Mouse (Mus musculus) heart, postnatal 10 days (tissue): Measurements from ENCODE around the gene Adh7. TPM values are rescaled to one million over a fixed set of nuclear protein-coding genes. Genes with fewer than 3 reads are reported as not detected.

ENCODE experiments used
- DNase-seq, 2 experiments: peaks; one replicate each; pipeline ENCODE4 v3.0.0; 2021
- intact Hi-C: fragments of 180-260 bp; cut with DNase I; formaldehyde crosslinking; loops from one replicate; pipeline ENCODE4 v1.15.1; 2025
- total RNA-seq, 2 experiments: library from RNA; stranded (reverse); gene quantifications; 2 replicates each; pipeline ENCODE4 v1.2.3; 2021

Adh7 gene
- total RNA-seq, 2 experiments from 2014 or later = 0.10 TPM; not detected in 1

- intact Hi-C loops = no loop called here
- no peak for DNase-seq
Measured at GRCm38 (mm10) chr3:138222511-138222910, 5.0 kb downstream of the Adh7 start.

- peak; percentile 72 to 83 for DNase-seq
- intact Hi-C loops = loop anchor here (1.0 kb wide), 2 partner anchors 182 to 209 kb away; no protein-coding TSS in a partner anchor
Measured at GRCm38 (mm10) chr3:138222952-138223351, 5.4 kb downstream of the Adh7 start.

- DNase-seq = no peak
- intact Hi-C loops = no loop called here
Measured at GRCm38 (mm10) chr3:138224363-138224954, 6.9 kb downstream of the Adh7 start.

- intact Hi-C loops = no loop called here
Measured at GRCm38 (mm10) chr3:138225331-138225730, 7.8 kb downstream of the Adh7 start.

GRCm38 (mm10) chr3:138225853-138226252 lies 8.3 kb downstream of the Adh7 start:
- peak in 1 of 2 experiments; percentile 19 for DNase-seq
- intact Hi-C loops = no loop called here

More at GRCm38 (mm10) chr3:138225331-138225730, 7.8 kb downstream of the Adh7 start:
- DNase-seq = no peak

GRCm38 (mm10) chr3:138226476-138226875 lies 8.9 kb downstream of the Adh7 start:
- intact Hi-C loops = no loop called here
- DNase-seq = no peak

- no peak for DNase-seq
- intact Hi-C loops = no loop called here
Measured at GRCm38 (mm10) chr3:138227082-138227481, 9.5 kb downstream of the Adh7 start.

- DNase-seq = no peak
- intact Hi-C loops = no loop called here
Measured at GRCm38 (mm10) chr3:138227782-138228181, 10.2 kb downstream of the Adh7 start.

- no peak for DNase-seq
- intact Hi-C loops = no loop called here
Measured at GRCm38 (mm10) chr3:138229448-138229847, 11.9 kb downstream of the Adh7 start.

GRCm38 (mm10) chr3:138230266-138230665 lies 12.7 kb downstream of the Adh7 start:
- DNase-seq = no peak
- intact Hi-C loops = no loop called here

- no peak for DNase-seq
- intact Hi-C loops = no loop called here
Measured at GRCm38 (mm10) chr3:138231531-138231930, 14.0 kb downstream of the Adh7 start.

- intact Hi-C loops = no loop called here
- DNase-seq = no peak
Measured at GRCm38 (mm10) chr3:138236546-138237163, 19.1 kb downstream of the Adh7 start.

- DNase-seq = no peak
- intact Hi-C loops = loop anchor here (2.0 kb wide), 1 partner anchor 167 kb away; no protein-coding TSS in a partner anchor
Measured at GRCm38 (mm10) chr3:138238046-138238445, 20.5 kb downstream of the Adh7 start.

GRCm38 (mm10) chr3:138239461-138239860 lies 21.9 kb downstream of the Adh7 start:
- no peak for DNase-seq
- intact Hi-C loops = loop anchor here (2.0 kb wide), 1 partner anchor 165 kb away; no protein-coding TSS in a partner anchor

GRCm38 (mm10) chr3:138240411-138240810 lies 22.9 kb downstream of the Adh7 start:
- intact Hi-C loops = loop anchor here (2.0 kb wide), 1 partner anchor 40 kb away; no protein-coding TSS in a partner anchor
- DNase-seq = peak in 1 of 2 experiments; percentile 6

GRCm38 (mm10) chr3:138240942-138241341 lies 23.4 kb downstream of the Adh7 start:
- DNase-seq = no peak
- intact Hi-C loops = loop anchor here (2.0 kb wide), 1 partner anchor 40 kb away; no protein-coding TSS in a partner anchor

GRCm38 (mm10) chr3:138241371-138241770 lies 23.8 kb downstream of the Adh7 start:
- peak in 1 of 2 experiments; percentile 12 for DNase-seq
- intact Hi-C loops = loop anchor here (2.0 kb wide), 1 partner anchor 39 kb away; no protein-coding TSS in a partner anchor

- no peak for DNase-seq
- intact Hi-C loops = no loop called here
Measured at GRCm38 (mm10) chr3:138242021-138242726, 24.6 kb downstream of the Adh7 start.

GRCm38 (mm10) chr3:138242933-138243332 lies 25.4 kb downstream of the Adh7 start:
- intact Hi-C loops = no loop called here

GRCm38 (mm10) chr3:138244338-138244874 lies 26.8 kb downstream of the Adh7 start:
- DNase-seq = no peak
- intact Hi-C loops = no loop called here

More at GRCm38 (mm10) chr3:138242933-138243332, 25.4 kb downstream of the Adh7 start:
- no peak for DNase-seq

- intact Hi-C loops = no loop called here
- no peak for DNase-seq
Measured at GRCm38 (mm10) chr3:138246511-138247020, 29.0 kb downstream of the Adh7 start.
